Mouse (Mus musculus) thymus, adult 2 months (tissue): Measurements from ENCODE around the gene Capn1. TPM values are rescaled to one million over a fixed set of nuclear protein-coding genes. Genes with fewer than 3 reads are reported as not detected.

Experiments used
- DNase-seq: peaks from one replicate; pipeline ENCODE4 v3.0.0; 2021
- H3K27ac ChIP-seq: fragments of 200-500 bp; 2 replicates; pipeline ENCODE4 v1.5.1; 2012; ENCODE audit warnings: low read length, control low read depth; ENCODE audit not compliant: control insufficient read depth, insufficient read depth
- H3K27me3 ChIP-seq: fragments of 200-500 bp; 2 replicates; pipeline ENCODE4 v1.6.1; 2012; ENCODE audit warnings: mild to moderate bottlenecking, low read length, moderate library complexity, mixed read lengths; ENCODE audit not compliant: control insufficient read depth, insufficient read depth
- H3K36me3 ChIP-seq: fragments of 200-500 bp; 2 replicates; pipeline ENCODE4 v1.6.1; 2012; ENCODE audit warnings: mild to moderate bottlenecking, low read length, moderate library complexity; ENCODE audit not compliant: control insufficient read depth, insufficient read depth
- H3K4me1 ChIP-seq: fragments of 200-500 bp; replicated peaks from 2 replicates; pipeline ENCODE4 v1.6.1; 2012; ENCODE audit warnings: low read length; ENCODE audit not compliant: control insufficient read depth, insufficient read depth
- H3K4me3 ChIP-seq: fragments of 200-500 bp; 2 replicates; pipeline ENCODE4 v1.5.1; 2012; ENCODE audit warnings: mild to moderate bottlenecking, low read length, control low read depth, moderate library complexity; ENCODE audit not compliant: control insufficient read depth, insufficient read depth
- CTCF ChIP-seq: fragments of 200-500 bp; IDR thresholded peaks from 2 replicates; pipeline ENCODE4 v1.5.1; 2012; ENCODE audit warnings: mild to moderate bottlenecking, control low read depth, low read length, moderate library complexity, borderline replicate concordance; ENCODE audit not compliant: control insufficient read depth, poor library complexity, insufficient read depth; ENCODE audit errors: extremely low read depth
- POLR2A ChIP-seq: fragments of 200-500 bp; IDR thresholded peaks from 2 replicates; pipeline ENCODE4 v1.6.1; 2012; ENCODE audit warnings: mild to moderate bottlenecking, low read length, control low read depth, moderate library complexity; ENCODE audit not compliant: control insufficient read depth, poor library complexity, insufficient read depth; ENCODE audit errors: extremely low read depth
- WGBS: fragments of 180-500 bp; shearing (Covaris S2); methylation state at CpG from one replicate; pipeline ENCODE4 v1.1.7; 2018; 5-methylcytosine and 5-hydroxymethylcytosine counted together
- polyA plus RNA-seq: library from polyadenylated mRNA; depleted of rRNA; stranded (reverse); fragments of >200 nt; gene quantifications from 2 replicates; pipeline ENCODE4 v1.2.3, GENCODE M21; 2012

The Capn1 gene
- polyA plus RNA-seq, 1 experiment, result 101 TPM

GRCm38 (mm10) chr19:5986043-5986442 is 29.7 kb downstream of the Capn1 start, which contains the start of gene Slc22a20:
Gene Slc22a20, minus strand, starts transcription at chr19:5986143.
- no peak within 1 kb of the TSS for H3K4me3 ChIP-seq
- no peaks in the 10 kb centered on the region for H3K36me3 ChIP-seq
- no peaks in the 10 kb centered on the region for H3K27me3 ChIP-seq
- DNase-seq, result no peak
- H3K27ac ChIP-seq, result no peak within 1 kb of the TSS
- 97% methylated on average over 4 of the region's 4 CpGs for WGBS
- peaks cover 10% of the 10 kb centered on the region for H3K4me1 ChIP-seq
- TF ChIP-seq POLR2A, result no peak
- no peak for TF ChIP-seq CTCF

GRCm38 (mm10) chr19:5980477-5980876 is 35.2 kb downstream of the Capn1 start:
- no peaks in the 10 kb centered on the region for H3K36me3 ChIP-seq
- no peak for DNase-seq
- H3K27me3 ChIP-seq, result no peaks in the 10 kb centered on the region
- H3K4me3 ChIP-seq, result no peak overlapping the region
- no peaks in the 10 kb centered on the region for H3K4me1 ChIP-seq
- WGBS, result 90% methylated on average over 9 of the region's 9 CpGs
- no peak for TF ChIP-seq POLR2A
- no peak for TF ChIP-seq CTCF
- H3K27ac ChIP-seq, result no peak overlapping the region

GRCm38 (mm10) chr19:5977717-5978116 is 38.0 kb downstream of the Capn1 start:
- Histone ChIP-seq H3K27me3 (no peaks in the 10 kb centered on the region), H3K36me3 (no peaks in the 10 kb centered on the region), H3K4me3 (no peak overlapping the region), H3K4me1 (no peaks in the 10 kb centered on the region), H3K27ac (no peak overlapping the region)
- no peak for DNase-seq
- WGBS, result 90% methylated on average over 3 of the region's 3 CpGs
- TF ChIP-seq POLR2A (no peak), CTCF (no peak)

GRCm38 (mm10) chr19:5975676-5976075 is 40.0 kb downstream of the Capn1 start:
- DNase-seq, result no peak
- Histone ChIP-seq H3K27me3 (no peaks in the 10 kb centered on the region), H3K36me3 (no peaks in the 10 kb centered on the region), H3K4me3 (no peak overlapping the region), H3K27ac (no peak overlapping the region), H3K4me1 (no peaks in the 10 kb centered on the region)
- 89% methylated on average over 4 of the region's 4 CpGs for WGBS
- no peak for TF ChIP-seq POLR2A
- TF ChIP-seq CTCF, result no peak

- H3K27me3 ChIP-seq, result no peaks in the 10 kb centered on the region
- 83% methylated on average over 4 of the region's 4 CpGs for WGBS
- H3K4me3 ChIP-seq, result no peak overlapping the region
- H3K4me1 ChIP-seq, result no peaks in the 10 kb centered on the region
- no peak overlapping the region for H3K27ac ChIP-seq
- DNase-seq, result no peak
- no peaks in the 10 kb centered on the region for H3K36me3 ChIP-seq
- TF ChIP-seq POLR2A (no peak), CTCF (no peak)
These were observed 40.6 kb downstream of the Capn1 start for GRCm38 (mm10) chr19:5975112-5975511.

DNA sequence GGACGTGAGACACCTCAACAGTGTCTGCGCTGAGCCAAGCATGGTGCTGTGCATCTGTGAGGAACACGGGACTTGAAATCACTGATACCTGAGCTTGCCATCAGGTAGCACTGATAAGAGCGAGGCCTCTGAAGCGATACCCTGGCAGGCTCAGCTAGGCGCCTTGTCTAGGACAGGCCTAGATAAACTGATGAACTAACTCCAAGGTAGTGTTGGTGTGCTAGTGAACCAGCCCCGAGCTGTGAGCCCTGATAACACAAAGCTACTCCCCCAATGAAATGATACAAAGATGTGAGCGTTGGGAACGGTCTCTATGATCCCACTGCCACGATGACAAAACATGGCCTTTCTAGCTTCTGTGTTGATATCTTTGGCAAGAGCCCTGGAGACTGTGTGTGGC is 48.0 kb downstream of the Capn1 start:
- Histone ChIP-seq H3K4me1 (peaks cover 10% of the 10 kb centered on the region), H3K27ac (no peak overlapping the region), H3K27me3 (no peaks in the 10 kb centered on the region), H3K4me3 (no peak overlapping the region), H3K36me3 (no peaks in the 10 kb centered on the region)
- TF ChIP-seq CTCF (no peak), POLR2A (no peak)
- no peak for DNase-seq
- 96% methylated on average over 10 of the region's 10 CpGs for WGBS

- H3K27ac ChIP-seq, result no peak overlapping the region
- WGBS, result 95% methylated on average over 6 of the region's 6 CpGs
- peaks cover 12% of the 10 kb centered on the region for H3K4me1 ChIP-seq
- no peak for DNase-seq
- H3K36me3 ChIP-seq, result no peaks in the 10 kb centered on the region
- no peaks in the 10 kb centered on the region for H3K27me3 ChIP-seq
- TF ChIP-seq CTCF (no peak), POLR2A (no peak)
- H3K4me3 ChIP-seq, result no peak overlapping the region
These were observed 48.9 kb downstream of the Capn1 start for GRCm38 (mm10) chr19:5966786-5967185.

- no peak for TF ChIP-seq POLR2A
- TF ChIP-seq CTCF, result no peak
- Histone ChIP-seq H3K27ac (no peak overlapping the region), H3K4me1 (peaks cover 14% of the 10 kb centered on the region), H3K27me3 (no peaks in the 10 kb centered on the region), H3K4me3 (no peak overlapping the region), H3K36me3 (no peaks in the 10 kb centered on the region)
- 100% methylated on average over 2 of the region's 2 CpGs for WGBS
- DNase-seq, result no peak
These were observed 49.8 kb downstream of the Capn1 start for GRCm38 (mm10) chr19:5965910-5966309.
